Mouse (Mus musculus) limb, embryonic 10.5 days (tissue): ENCODE data around the gene Srxn1. TPM values are rescaled to one million over a fixed set of nuclear protein-coding genes. Genes with fewer than 3 reads are reported as not detected.

Source experiments
- DNase-seq: peaks from one replicate; pipeline ENCODE4 v3.0.0-alpha.2; 2017; ENCODE audit warnings: low spot score
- H3K27ac ChIP-seq: fragments of 300-500 bp; sonication (generic); 2 replicates; pipeline ENCODE4 v1.5.1; 2016; ENCODE audit warnings: mild to moderate bottlenecking
- H3K27me3 ChIP-seq: fragments of 300-500 bp; sonication (generic); 2 replicates; pipeline ENCODE4 v1.6.1; 2016; ENCODE audit warnings: low read depth, mild to moderate bottlenecking; ENCODE audit not compliant: poor library complexity, severe bottlenecking
- H3K36me3 ChIP-seq: fragments of 300-500 bp; sonication (generic); 2 replicates; pipeline ENCODE4 v1.6.1; 2016; ENCODE audit warnings: mild to moderate bottlenecking, moderate library complexity
- H3K4me1 ChIP-seq: fragments of 300-500 bp; sonication (generic); 2 replicates; pipeline ENCODE4 v1.6.1; 2016
- H3K4me3 ChIP-seq: fragments of 300-500 bp; sonication (generic); 2 replicates; pipeline ENCODE4 v1.5.1; 2016; ENCODE audit warnings: mild to moderate bottlenecking, moderate library complexity
- H3K9me3 ChIP-seq: fragments of 300-500 bp; sonication (generic); replicated peaks from 2 replicates; pipeline ENCODE4 v1.6.1; 2016; ENCODE audit warnings: mild to moderate bottlenecking
- WGBS: fragments of 180-500 bp; shearing (Covaris S2); methylation state at CpG from one replicate; pipeline ENCODE4 v1.1.7; 2016; 5-methylcytosine and 5-hydroxymethylcytosine counted together
- polyA plus RNA-seq: library from polyadenylated mRNA; unstranded; fragments of >200 nt; fragmentation: Nextera tagmentation; extraction: Ambion mirVana; gene quantifications from 2 replicates; pipeline ENCODE4 v1.2.1, GENCODE M21; 2016

The Srxn1 gene
- polyA plus RNA-seq, 1 experiment from 2014 or later, result 8.0 TPM

DNA sequence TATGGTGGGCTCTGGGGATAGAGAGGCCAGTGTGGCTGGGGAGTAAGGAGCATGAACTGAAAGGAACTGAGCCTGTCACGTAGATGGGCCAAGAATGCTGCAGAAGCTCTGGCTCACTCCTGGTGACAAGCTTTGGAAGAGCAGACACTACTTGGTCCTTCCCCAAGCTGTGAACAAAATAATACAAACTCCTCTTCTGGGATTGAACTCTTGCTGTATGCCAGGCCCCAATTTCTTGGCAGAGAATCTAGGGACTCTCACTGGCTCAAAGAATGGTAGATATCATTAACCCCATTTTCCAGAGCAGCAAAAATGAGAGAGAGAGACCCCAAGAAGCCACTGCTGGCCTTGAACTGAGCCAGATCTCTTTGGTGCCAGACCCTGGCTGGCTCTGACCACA, 36.2 kb downstream of the Srxn1 start:
- H3K4me1 ChIP-seq, result peaks cover 68% of the 10 kb centered on the region
- 23% methylated on average over 1 of the region's 1 CpGs for WGBS
- H3K27me3 ChIP-seq, result peaks cover 77% of the 10 kb centered on the region
- H3K36me3 ChIP-seq, result no peaks in the 10 kb centered on the region
- peak overlapping the region; percentile 62 for H3K4me3 ChIP-seq
- H3K9me3 ChIP-seq, result no peaks in the 10 kb centered on the region
- DNase-seq, result no peak
- H3K27ac ChIP-seq, result peak overlapping the region; percentile 85

DNA sequence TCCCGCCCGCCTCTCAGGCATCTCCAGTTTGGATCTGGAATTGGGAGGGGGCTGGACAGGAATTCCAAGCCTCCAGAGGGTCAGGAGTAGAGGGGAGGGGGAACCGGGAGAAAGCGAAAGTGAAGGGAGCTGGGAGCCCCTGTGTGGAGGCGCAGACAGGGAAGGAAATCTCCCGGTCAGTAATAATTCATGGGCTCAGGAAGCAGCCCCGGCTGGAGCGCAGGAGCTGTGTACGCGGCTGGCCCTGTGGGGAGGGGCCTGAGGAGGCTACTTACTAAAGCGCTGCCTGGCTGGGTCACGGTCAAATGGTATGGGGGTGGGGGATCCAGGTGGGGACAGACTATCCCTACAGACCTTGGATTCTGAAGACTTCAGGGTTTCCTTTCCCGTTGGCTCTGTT, 36.7 kb downstream of the Srxn1 start:
- peak; percentile 84 for DNase-seq
- peak overlapping the region; percentile 62 for H3K4me3 ChIP-seq
- peaks cover 69% of the 10 kb centered on the region for H3K4me1 ChIP-seq
- 0% methylated on average over 13 of the region's 13 CpGs for WGBS
- peaks cover 83% of the 10 kb centered on the region for H3K27me3 ChIP-seq
- H3K27ac ChIP-seq, result peak overlapping the region; percentile 85
- H3K36me3 ChIP-seq, result no peaks in the 10 kb centered on the region
- no peaks in the 10 kb centered on the region for H3K9me3 ChIP-seq

DNA sequence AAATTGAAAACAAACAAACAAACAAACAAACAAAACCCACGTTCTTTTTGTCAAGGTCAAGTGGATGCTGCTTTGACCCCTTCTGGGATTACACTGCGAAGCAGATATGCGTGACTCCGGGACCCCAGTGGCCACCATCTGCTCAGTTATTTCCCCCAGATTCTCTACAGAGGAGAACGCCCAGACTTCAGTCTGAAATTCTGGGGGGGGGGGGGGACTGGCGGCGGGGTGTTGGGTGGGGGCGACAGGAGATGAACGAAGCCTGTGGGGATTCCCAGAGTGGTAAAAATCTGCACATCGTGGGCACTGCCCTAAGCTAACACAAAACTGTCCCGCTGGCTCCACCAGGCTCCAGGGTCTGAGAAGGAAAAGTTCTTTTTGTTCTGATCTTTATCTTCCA, 37.3 kb downstream of the Srxn1 start:
- Histone ChIP-seq H3K4me3 (peak overlapping the region; percentile 62), H3K4me1 (peaks cover 72% of the 10 kb centered on the region), H3K27ac (peak overlapping the region; percentile 85), H3K9me3 (no peaks in the 10 kb centered on the region), H3K27me3 (peaks cover 88% of the 10 kb centered on the region), H3K36me3 (no peaks in the 10 kb centered on the region)
- no peak for DNase-seq
- WGBS, result 3% methylated on average over 11 of the region's 11 CpGs

DNA sequence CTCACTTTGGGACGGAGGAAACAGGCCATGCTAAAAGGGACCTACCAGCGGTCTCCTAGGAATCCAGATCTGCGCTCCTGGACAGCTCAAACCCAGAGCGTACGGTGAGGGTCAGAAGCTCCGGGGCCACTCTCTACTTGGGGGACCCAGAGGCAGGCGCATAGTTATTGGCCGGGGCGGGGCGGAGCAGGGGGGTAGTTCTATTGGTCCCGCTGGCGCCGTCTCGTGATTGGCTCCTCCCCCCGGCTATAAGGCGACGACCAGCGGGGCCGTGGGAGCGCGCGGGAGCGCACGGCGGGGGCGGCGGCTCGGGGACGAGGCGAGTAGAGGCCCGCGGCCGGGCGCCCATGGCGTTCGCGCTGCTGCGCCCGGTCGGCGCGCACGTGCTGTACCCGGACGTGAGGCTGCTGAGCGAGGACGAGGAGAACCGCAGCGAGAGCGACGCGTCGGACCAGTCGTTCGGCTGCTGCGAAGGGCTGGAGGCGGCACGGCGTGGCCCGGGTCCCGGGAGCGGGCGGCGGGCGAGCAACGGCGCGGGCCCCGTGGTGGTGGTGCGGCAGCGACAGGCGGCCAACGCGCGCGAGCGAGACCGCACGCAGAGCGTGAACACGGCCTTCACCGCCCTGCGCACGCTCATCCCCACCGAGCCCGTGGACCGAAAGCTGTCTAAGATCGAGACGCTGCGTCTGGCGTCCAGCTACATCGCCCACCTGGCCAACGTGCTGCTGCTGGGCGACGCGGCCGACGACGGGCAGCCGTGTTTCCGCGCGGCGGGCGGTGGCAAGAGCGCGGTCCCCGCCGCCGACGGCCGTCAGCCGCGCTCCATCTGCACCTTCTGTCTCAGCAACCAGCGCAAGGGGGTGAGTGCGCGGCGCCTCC, 38.2 kb downstream of the Srxn1 start, which contains the start of gene Tcf15:
Tcf15 (plus strand) TSS at position 283 of the 879 bp plus-strand sequence.
- Histone ChIP-seq H3K4me3 (peak within 1 kb of the TSS; percentile 62), H3K4me1 (peaks cover 72% of the 10 kb centered on the region), H3K36me3 (peaks cover 3% of the 10 kb centered on the region), H3K27ac (peak within 1 kb of the TSS; percentile 85), H3K9me3 (no peaks in the 10 kb centered on the region), H3K27me3 (peaks cover 91% of the 10 kb centered on the region)
- WGBS, result under 1% methylated on average over 117 of the region's 118 CpGs
- DNase-seq, result peak; percentile 84

DNA sequence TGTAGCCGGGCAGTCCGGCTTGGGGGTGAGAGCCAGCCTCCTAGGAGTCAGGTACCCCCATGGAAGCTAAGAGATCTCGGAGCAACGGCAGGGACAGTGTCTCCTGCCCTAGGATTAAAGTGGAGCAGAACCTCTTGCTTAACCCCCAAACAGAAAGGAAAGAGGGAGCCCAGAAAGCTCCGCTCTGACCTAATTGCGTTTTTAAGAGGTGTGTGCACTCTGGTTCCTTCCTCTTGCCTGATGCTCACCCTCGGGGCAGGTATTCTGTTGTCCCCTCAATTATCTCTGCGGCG, 38.8 kb downstream of the Srxn1 start:
- peak overlapping the region; percentile 62 for H3K4me3 ChIP-seq
- H3K27me3 ChIP-seq, result peaks cover 90% of the 10 kb centered on the region
- peaks cover 6% of the 10 kb centered on the region for H3K36me3 ChIP-seq
- no peak for DNase-seq
- H3K9me3 ChIP-seq, result no peaks in the 10 kb centered on the region
- peak overlapping the region; percentile 85 for H3K27ac ChIP-seq
- H3K4me1 ChIP-seq, result peaks cover 72% of the 10 kb centered on the region
- WGBS, result 19% methylated on average over 9 of the region's 9 CpGs

DNA sequence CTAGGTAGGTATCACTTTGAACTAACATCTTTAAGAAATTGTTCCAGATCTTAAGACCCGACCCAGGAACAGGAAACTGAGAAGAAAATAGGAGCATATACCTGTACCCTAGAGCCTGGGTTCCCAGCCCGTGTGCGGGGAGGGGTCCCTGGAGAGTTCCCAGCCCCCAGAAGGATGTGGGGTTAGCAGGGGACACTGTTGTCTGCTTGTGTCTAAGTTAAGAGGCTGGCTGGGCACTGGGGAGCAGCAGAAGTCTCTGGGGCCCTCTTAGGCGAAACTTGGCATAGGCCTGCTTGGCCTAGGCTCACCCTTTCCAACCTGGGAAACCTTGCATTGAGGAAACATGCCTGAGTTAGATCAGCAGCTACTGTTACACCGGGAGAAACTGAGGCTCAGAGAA, 39.2 kb downstream of the Srxn1 start:
- Histone ChIP-seq H3K9me3 (no peaks in the 10 kb centered on the region), H3K4me3 (peak overlapping the region; percentile 62), H3K36me3 (peaks cover 6% of the 10 kb centered on the region), H3K27me3 (peaks cover 86% of the 10 kb centered on the region), H3K4me1 (peaks cover 69% of the 10 kb centered on the region), H3K27ac (0 out of 2 replicates have a peak overlapping the region, but pooled peaks have one; percentile 36)
- 64% methylated on average over 5 of the region's 5 CpGs for WGBS
- DNase-seq, result no peak

DNA sequence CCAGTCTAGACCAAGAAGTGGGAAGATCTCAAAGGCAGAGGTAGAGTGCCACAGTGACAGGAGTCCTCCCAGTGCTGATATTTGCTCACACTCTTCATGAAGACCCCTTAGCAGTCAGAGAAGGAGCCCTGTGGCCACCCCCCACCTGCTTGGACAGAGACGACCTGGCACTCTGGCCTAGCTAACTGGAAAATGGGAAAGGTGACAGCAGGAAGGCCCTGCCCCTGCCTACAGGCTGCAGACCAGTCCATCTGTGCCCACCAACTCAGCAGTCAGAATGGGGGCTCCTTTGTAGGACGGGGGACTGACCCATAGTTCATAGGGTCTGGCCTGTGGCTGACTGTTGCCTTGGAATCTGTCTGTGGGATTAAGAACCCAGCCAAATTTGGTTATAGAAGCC, 40.4 kb downstream of the Srxn1 start:
- peaks cover 78% of the 10 kb centered on the region for H3K27me3 ChIP-seq
- H3K27ac ChIP-seq, result no peak overlapping the region
- 82% methylated on average over 2 of the region's 2 CpGs for WGBS
- no peak overlapping the region for H3K4me3 ChIP-seq
- peaks cover 6% of the 10 kb centered on the region for H3K36me3 ChIP-seq
- peaks cover 64% of the 10 kb centered on the region for H3K4me1 ChIP-seq
- DNase-seq, result no peak
- H3K9me3 ChIP-seq, result no peaks in the 10 kb centered on the region

DNA sequence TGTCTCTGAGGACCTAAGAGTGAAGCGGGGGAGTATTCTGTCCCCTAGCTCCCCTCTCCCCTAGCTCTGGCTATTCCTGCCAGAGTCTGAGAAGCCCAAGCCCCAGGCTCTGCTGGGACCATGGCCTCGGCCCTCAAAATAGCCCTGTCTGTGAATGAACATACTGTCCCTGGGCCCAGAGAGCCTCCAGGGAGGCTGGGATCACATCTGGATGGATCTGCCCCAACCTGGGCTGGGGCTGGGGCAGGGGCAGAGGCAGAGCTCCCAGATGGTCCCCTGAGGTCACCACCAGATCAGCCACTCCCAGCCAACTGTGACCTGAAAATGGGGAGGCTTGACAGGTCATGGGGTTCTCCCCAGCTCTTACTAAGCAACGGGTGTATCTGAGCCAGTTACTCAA, 41.8 kb downstream of the Srxn1 start:
- Histone ChIP-seq H3K9me3 (no peaks in the 10 kb centered on the region), H3K36me3 (peaks cover 6% of the 10 kb centered on the region), H3K27ac (no peak overlapping the region), H3K4me1 (peaks cover 50% of the 10 kb centered on the region), H3K4me3 (no peak overlapping the region), H3K27me3 (peaks cover 66% of the 10 kb centered on the region)
- 72% methylated on average over 3 of the region's 3 CpGs for WGBS
- DNase-seq, result no peak

DNA sequence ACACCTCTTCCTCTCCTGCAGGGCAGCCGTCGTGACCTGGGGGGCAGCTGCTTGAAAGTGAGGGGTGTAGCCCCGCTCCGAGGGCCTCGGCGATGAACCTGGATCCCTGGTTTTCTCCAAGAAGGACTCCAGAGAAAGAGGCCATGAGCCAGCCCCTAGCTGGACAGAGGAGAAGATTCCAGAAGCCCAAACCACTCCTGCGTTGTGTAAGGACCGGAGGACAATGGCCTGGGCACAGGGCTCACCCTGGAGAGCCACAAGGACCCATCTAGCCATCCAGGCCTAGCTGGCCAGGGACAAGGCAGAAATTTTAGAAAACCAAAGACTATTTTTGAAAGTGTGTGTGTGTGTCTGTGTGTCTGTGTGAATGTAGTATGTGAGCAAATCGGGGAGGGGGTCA, 43.4 kb downstream of the Srxn1 start:
- peaks cover 51% of the 10 kb centered on the region for H3K27me3 ChIP-seq
- no peak overlapping the region for H3K27ac ChIP-seq
- H3K36me3 ChIP-seq, result peaks cover 6% of the 10 kb centered on the region
- no peak overlapping the region for H3K4me3 ChIP-seq
- DNase-seq, result no peak
- H3K4me1 ChIP-seq, result peaks cover 42% of the 10 kb centered on the region
- no peaks in the 10 kb centered on the region for H3K9me3 ChIP-seq
- 89% methylated on average over 9 of the region's 9 CpGs for WGBS

DNA sequence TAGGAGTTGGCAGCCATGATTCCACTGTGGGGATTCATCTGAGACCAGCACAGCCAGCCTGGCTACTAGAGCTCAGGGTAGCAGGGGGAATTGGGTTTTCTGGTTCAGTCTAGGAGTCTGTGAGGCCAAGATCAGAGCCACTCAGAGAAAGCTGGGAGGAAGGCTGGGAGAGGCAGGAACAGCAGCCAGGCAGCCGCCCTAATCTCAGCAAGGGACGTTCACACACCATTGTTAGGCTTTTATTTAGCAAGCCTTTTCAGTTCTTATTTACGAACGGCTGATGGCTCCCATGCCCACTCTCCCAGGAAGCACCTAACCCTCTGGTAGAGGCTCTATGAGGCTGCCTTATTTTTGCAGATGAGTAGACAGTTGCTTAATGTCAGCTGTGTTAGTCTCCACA, 44.6 kb downstream of the Srxn1 start:
- 51% methylated on average over 4 of the region's 4 CpGs for WGBS
- H3K9me3 ChIP-seq, result no peaks in the 10 kb centered on the region
- H3K27me3 ChIP-seq, result peaks cover 39% of the 10 kb centered on the region
- no peak overlapping the region for H3K27ac ChIP-seq
- no peak for DNase-seq
- H3K4me1 ChIP-seq, result peaks cover 33% of the 10 kb centered on the region
- no peak overlapping the region for H3K4me3 ChIP-seq
- H3K36me3 ChIP-seq, result peaks cover 6% of the 10 kb centered on the region

DNA sequence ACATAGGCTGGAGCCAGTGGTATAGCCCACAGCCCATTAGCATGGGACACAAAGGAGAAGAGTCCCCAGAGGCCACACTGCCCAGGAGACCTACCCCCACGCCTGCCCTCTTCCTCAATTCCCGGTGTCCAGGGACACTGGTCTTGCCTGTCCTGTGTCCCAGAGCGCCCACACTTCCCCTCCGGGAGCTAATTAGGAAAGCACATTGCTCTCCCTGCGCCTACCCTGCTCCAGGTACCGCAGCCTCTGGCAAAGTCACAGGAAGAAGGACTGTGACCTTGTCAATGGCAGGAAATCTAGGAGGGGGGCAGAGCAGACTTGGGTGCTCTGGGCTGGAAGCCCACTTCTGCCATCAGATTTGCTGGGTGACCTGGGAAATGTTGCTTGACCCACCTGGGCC, 45.1 kb downstream of the Srxn1 start:
- 75% methylated on average over 6 of the region's 6 CpGs for WGBS
- Histone ChIP-seq H3K27ac (peak overlapping the region; percentile 16; the same call in 1 of the 2 replicates), H3K9me3 (no peaks in the 10 kb centered on the region), H3K4me1 (peaks cover 34% of the 10 kb centered on the region), H3K27me3 (peaks cover 34% of the 10 kb centered on the region), H3K36me3 (peaks cover 6% of the 10 kb centered on the region), H3K4me3 (no peak overlapping the region)
- no peak for DNase-seq

DNA sequence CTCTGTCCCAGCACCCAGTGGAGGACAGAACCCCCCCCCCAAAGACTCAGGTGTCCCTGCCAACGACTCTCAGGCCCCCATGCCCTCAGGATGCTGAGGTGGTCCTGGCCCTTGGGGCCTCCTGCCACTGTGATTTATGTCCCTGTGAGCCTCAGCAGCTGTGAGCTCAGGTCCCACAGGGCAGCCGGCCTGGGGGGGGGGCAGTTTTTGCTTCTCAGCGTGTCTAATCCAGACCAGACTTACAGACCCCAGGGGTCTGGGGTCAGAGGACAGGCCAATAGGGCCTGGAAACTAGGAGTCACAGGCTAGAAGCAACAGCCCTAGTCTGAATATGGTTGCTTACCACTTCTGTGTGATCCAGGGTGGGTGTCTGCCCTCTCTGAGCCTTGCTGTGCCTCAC, 48.0 kb downstream of the Srxn1 start:
- WGBS, result 12% methylated on average over 3 of the region's 3 CpGs
- peaks cover 7% of the 10 kb centered on the region; the same call in 1 of the 2 replicates for H3K27me3 ChIP-seq
- H3K4me1 ChIP-seq, result peaks cover 32% of the 10 kb centered on the region
- 0 out of 2 replicates have a peak overlapping the region, but pooled peaks have one; percentile 4 for H3K27ac ChIP-seq
- no peaks in the 10 kb centered on the region for H3K9me3 ChIP-seq
- DNase-seq, result no peak
- peaks cover 4% of the 10 kb centered on the region for H3K36me3 ChIP-seq
- no peak overlapping the region for H3K4me3 ChIP-seq

DNA sequence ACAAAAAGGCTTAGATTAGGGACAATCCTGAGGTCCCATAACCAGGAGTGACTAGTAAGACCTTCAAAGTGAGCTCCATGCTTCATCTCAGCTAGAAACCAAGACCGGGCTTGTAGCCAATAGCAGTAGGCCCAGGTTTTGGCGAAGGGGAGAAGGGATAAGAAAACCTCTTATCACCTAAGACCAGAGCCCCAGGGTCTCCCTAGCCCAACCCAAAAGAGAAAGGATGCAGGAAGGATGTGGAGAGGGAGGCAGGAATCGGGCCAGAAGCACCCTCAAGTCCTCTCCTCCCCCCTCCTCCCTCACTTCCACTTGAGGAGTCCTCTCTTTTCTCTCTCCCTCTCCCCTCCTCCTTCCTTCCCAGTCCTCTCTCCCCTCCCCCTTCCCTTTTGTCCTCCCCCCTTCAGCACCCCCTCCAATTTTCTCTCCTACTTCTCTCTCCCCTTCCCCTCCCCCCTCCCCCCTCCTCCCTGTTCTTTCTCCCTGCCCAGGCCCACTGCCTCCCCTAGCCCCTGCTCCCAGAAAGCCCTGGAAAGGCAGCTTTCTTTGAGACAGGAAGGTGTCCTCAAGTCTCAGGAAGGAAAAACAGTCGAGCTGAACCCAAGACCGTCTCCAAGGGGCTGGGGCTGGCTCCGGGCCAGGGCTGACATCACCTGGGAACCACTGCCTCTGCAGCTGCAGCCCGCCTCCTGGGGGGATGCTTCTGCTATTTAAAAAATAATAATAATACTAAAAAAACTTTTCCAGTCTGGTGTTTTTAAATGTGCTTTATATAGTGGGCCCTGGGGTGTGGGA, 50.3 kb downstream of the Srxn1 start:
- H3K27ac ChIP-seq, result peak overlapping the region; percentile 16; the same call in 1 of the 2 replicates

More for the DNA sequence above, 50.3 kb downstream of the Srxn1 start:
- Histone ChIP-seq H3K9me3 (no peaks in the 10 kb centered on the region), H3K36me3 (no peaks in the 10 kb centered on the region), H3K27me3 (no peaks in the 10 kb centered on the region), H3K4me3 (no peak overlapping the region), H3K4me1 (peaks cover 27% of the 10 kb centered on the region)
- no peak for DNase-seq
- 58% methylated on average over 7 of the region's 7 CpGs for WGBS
